Mouse (Mus musculus): ENCODE results near the gene Lif. TPM values are rescaled to one million over a fixed set of nuclear protein-coding genes. Genes with fewer than 3 reads are reported as not detected.

Gene Lif
- polyA plus RNA-seq, 1 experiment from 2014 or later: 0.32 TPM

GRCm38 (mm10) chr11:4292224-4292887 is 35.0 kb downstream of the Lif start:
- H3K36me3 ChIP-seq: no peaks in the 10 kb centered on the region
- no peaks in the 10 kb centered on the region for H3K9me3 ChIP-seq (replicated peaks)
- H3K27ac ChIP-seq (replicated peaks): no peak overlapping the region
- no peak for ATAC-seq (ENCODE audit: insufficient number of reproducible peaks, low FRiP score, low TSS enrichment, low read depth)
- H3K4me3 ChIP-seq (replicated peaks): no peak overlapping the region
- H3K27me3 ChIP-seq: no peaks in the 10 kb centered on the region
- WGBS: 51% methylated on average over 8 of the region's 8 CpGs
- H3K4me2 ChIP-seq (replicated peaks): no peak overlapping the region
- no peak overlapping the region for H3K9ac ChIP-seq
- peaks cover 21% of the 10 kb centered on the region; the same call in 1 of the 2 replicates for H3K4me1 ChIP-seq

- Histone ChIP-seq H3K9me3 (replicated peaks) (no peaks in the 10 kb centered on the region), H3K27me3 (no peaks in the 10 kb centered on the region), H3K4me3 (replicated peaks) (no peak overlapping the region), H3K27ac (replicated peaks) (no peak overlapping the region), H3K9ac (no peak overlapping the region), H3K36me3 (no peaks in the 10 kb centered on the region), H3K4me2 (replicated peaks) (no peak overlapping the region), H3K4me1 (peaks cover 21% of the 10 kb centered on the region; the same call in 1 of the 2 replicates)
- WGBS: 88% methylated on average over 6 of the region's 6 CpGs
- no peak for ATAC-seq (ENCODE audit: insufficient number of reproducible peaks, low FRiP score, low TSS enrichment, low read depth)
Measured at GRCm38 (mm10) chr11:4292888-4293247, 35.5 kb downstream of the Lif start.

GRCm38 (mm10) chr11:4293481-4293880 is 36.1 kb downstream of the Lif start:
- 81% methylated on average over 4 of the region's 4 CpGs for WGBS
- H3K27ac ChIP-seq (replicated peaks): no peak overlapping the region
- no peak for ATAC-seq (ENCODE audit: insufficient number of reproducible peaks, low FRiP score, low TSS enrichment, low read depth)

GRCm38 (mm10) chr11:4294047-4294446 is 36.7 kb downstream of the Lif start:
- Histone ChIP-seq H3K4me2 (replicated peaks) (no peak overlapping the region), H3K36me3 (no peaks in the 10 kb centered on the region), H3K4me3 (replicated peaks) (no peak overlapping the region), H3K9me3 (replicated peaks) (no peaks in the 10 kb centered on the region), H3K27me3 (no peaks in the 10 kb centered on the region), H3K27ac (replicated peaks) (no peak overlapping the region), H3K9ac (no peak overlapping the region), H3K4me1 (peaks cover 25% of the 10 kb centered on the region)
- WGBS: 81% methylated on average over 6 of the region's 6 CpGs
- ATAC-seq (ENCODE audit: insufficient number of reproducible peaks, low FRiP score, low TSS enrichment, low read depth): no peak

More at GRCm38 (mm10) chr11:4293481-4293880, 36.1 kb downstream of the Lif start:
- Histone ChIP-seq H3K4me3 (replicated peaks) (no peak overlapping the region), H3K27me3 (no peaks in the 10 kb centered on the region), H3K9me3 (replicated peaks) (no peaks in the 10 kb centered on the region), H3K9ac (no peak overlapping the region), H3K4me1 (peaks cover 21% of the 10 kb centered on the region; the same call in 1 of the 2 replicates), H3K4me2 (replicated peaks) (no peak overlapping the region), H3K36me3 (no peaks in the 10 kb centered on the region)

- no peak overlapping the region for H3K9ac ChIP-seq
- no peak for ATAC-seq (ENCODE audit: insufficient number of reproducible peaks, low FRiP score, low TSS enrichment, low read depth)
- H3K27me3 ChIP-seq: no peaks in the 10 kb centered on the region
- H3K9me3 ChIP-seq (replicated peaks): no peaks in the 10 kb centered on the region
- H3K27ac ChIP-seq (replicated peaks): no peak overlapping the region
- H3K4me3 ChIP-seq (replicated peaks): no peak overlapping the region
- 40% methylated on average over 14 of the region's 14 CpGs for WGBS
- no peak overlapping the region for H3K4me2 ChIP-seq (replicated peaks)
- no peaks in the 10 kb centered on the region for H3K36me3 ChIP-seq
- peaks cover 32% of the 10 kb centered on the region for H3K4me1 ChIP-seq
Measured at GRCm38 (mm10) chr11:4294495-4295351, 37.4 kb downstream of the Lif start.

- H3K9ac ChIP-seq: no peak overlapping the region
- H3K27ac ChIP-seq (replicated peaks): no peak overlapping the region
- H3K36me3 ChIP-seq: no peaks in the 10 kb centered on the region
- no peak overlapping the region for H3K4me2 ChIP-seq (replicated peaks)
- no peaks in the 10 kb centered on the region for H3K9me3 ChIP-seq (replicated peaks)
- H3K27me3 ChIP-seq: no peaks in the 10 kb centered on the region
- peaks cover 40% of the 10 kb centered on the region for H3K4me1 ChIP-seq
- 77% methylated on average over 10 of the region's 10 CpGs for WGBS
- ATAC-seq (ENCODE audit: insufficient number of reproducible peaks, low FRiP score, low TSS enrichment, low read depth): no peak
- H3K4me3 ChIP-seq (replicated peaks): no peak overlapping the region
Measured at GRCm38 (mm10) chr11:4296610-4297275, 39.4 kb downstream of the Lif start.

- Histone ChIP-seq H3K4me3 (replicated peaks) (no peak overlapping the region), H3K9ac (no peak overlapping the region), H3K27me3 (no peaks in the 10 kb centered on the region), H3K9me3 (replicated peaks) (no peaks in the 10 kb centered on the region), H3K4me1 (peaks cover 41% of the 10 kb centered on the region), H3K36me3 (no peaks in the 10 kb centered on the region), H3K4me2 (replicated peaks) (no peak overlapping the region), H3K27ac (replicated peaks) (no peak overlapping the region)
- no peak for ATAC-seq (ENCODE audit: insufficient number of reproducible peaks, low FRiP score, low TSS enrichment, low read depth)
- WGBS: 59% methylated on average over 3 of the region's 3 CpGs
Measured at GRCm38 (mm10) chr11:4297753-4298152, 40.4 kb downstream of the Lif start.

- 39% methylated on average over 7 of the region's 7 CpGs for WGBS
- Histone ChIP-seq H3K4me1 (peaks cover 49% of the 10 kb centered on the region), H3K27me3 (no peaks in the 10 kb centered on the region), H3K36me3 (no peaks in the 10 kb centered on the region), H3K4me3 (replicated peaks) (no peak overlapping the region), H3K4me2 (replicated peaks) (no peak overlapping the region), H3K9ac (no peak overlapping the region), H3K27ac (replicated peaks) (no peak overlapping the region), H3K9me3 (replicated peaks) (no peaks in the 10 kb centered on the region)
- no peak for ATAC-seq (ENCODE audit: insufficient number of reproducible peaks, low FRiP score, low TSS enrichment, low read depth)
Measured at GRCm38 (mm10) chr11:4298615-4299014, 41.3 kb downstream of the Lif start.

- ATAC-seq (ENCODE audit: insufficient number of reproducible peaks, low FRiP score, low TSS enrichment, low read depth): no peak
- Histone ChIP-seq H3K27me3 (no peaks in the 10 kb centered on the region), H3K9ac (no peak overlapping the region), H3K4me2 (replicated peaks) (no peak overlapping the region), H3K36me3 (no peaks in the 10 kb centered on the region), H3K27ac (replicated peaks) (no peak overlapping the region), H3K9me3 (replicated peaks) (no peaks in the 10 kb centered on the region), H3K4me3 (replicated peaks) (no peak overlapping the region), H3K4me1 (peaks cover 49% of the 10 kb centered on the region)
- WGBS: 30% methylated on average over 12 of the region's 12 CpGs
Measured at GRCm38 (mm10) chr11:4299191-4299590, 41.8 kb downstream of the Lif start.

GRCm38 (mm10) chr11:4299735-4300474 is 42.5 kb downstream of the Lif start:
- Histone ChIP-seq H3K9ac (no peak overlapping the region), H3K4me3 (replicated peaks) (no peak overlapping the region), H3K4me1 (peaks cover 46% of the 10 kb centered on the region), H3K9me3 (replicated peaks) (no peaks in the 10 kb centered on the region), H3K27me3 (no peaks in the 10 kb centered on the region), H3K27ac (replicated peaks) (no peak overlapping the region), H3K36me3 (no peaks in the 10 kb centered on the region), H3K4me2 (replicated peaks) (no peak overlapping the region)
- WGBS: 47% methylated on average over 14 of the region's 14 CpGs
- no peak for ATAC-seq (ENCODE audit: insufficient number of reproducible peaks, low FRiP score, low TSS enrichment, low read depth)

GRCm38 (mm10) chr11:4300683-4301082 is 43.3 kb downstream of the Lif start:
- Histone ChIP-seq H3K36me3 (no peaks in the 10 kb centered on the region), H3K9ac (no peak overlapping the region), H3K4me2 (replicated peaks) (no peak overlapping the region), H3K9me3 (replicated peaks) (no peaks in the 10 kb centered on the region), H3K27ac (replicated peaks) (no peak overlapping the region), H3K4me1 (peaks cover 42% of the 10 kb centered on the region), H3K27me3 (no peaks in the 10 kb centered on the region), H3K4me3 (replicated peaks) (no peak overlapping the region)
- no peak for ATAC-seq (ENCODE audit: insufficient number of reproducible peaks, low FRiP score, low TSS enrichment, low read depth)
- 60% methylated on average over 3 of the region's 3 CpGs for WGBS

All from embryonic facial prominence, embryonic 15.5 days (tissue).